11 mouse cellular contexts compared by ENCODE assay signal in the genomic region with DNA sequence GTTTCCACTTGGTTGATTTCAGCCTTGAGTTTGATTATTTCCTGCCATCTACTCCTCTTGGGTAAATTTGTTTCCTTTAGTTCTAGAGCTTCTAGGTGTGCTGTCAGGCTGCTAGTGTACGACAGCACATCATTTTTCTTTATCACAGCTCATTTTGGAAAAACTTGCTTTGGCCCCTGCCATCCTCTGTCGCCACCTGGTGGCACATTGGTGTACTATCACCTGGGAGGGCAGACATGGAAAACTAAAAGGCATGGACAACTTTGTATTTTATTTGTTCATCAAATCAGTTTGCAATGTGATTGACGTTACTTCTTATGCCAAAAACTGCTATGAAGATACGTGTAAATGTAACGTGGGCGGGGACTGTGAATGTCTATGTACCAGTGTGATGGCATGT. TPM values are rescaled to one million over a fixed set of nuclear protein-coding genes. Genes with fewer than 3 reads are reported as not detected.
A peak's percentile ranks its signal among the peaks of the same experiment; 100 is the strongest.
DNase-seq lines count a peak whose midpoint lies in the region; ATAC-seq and TF ChIP-seq lines count a peak whose summit lies in the region.
"Had no signal": no experiment of that assay in that cellular context is flagged by ENCODE, and none has a peak within 500 bp of the region (broad histone marks: within the 10 kb centered on the region; RNA-seq: fewer than 3 reads in every experiment).

No protein-coding gene starts in this region.

- H3K4me2 ChIP-seq in kidney, embryonic 14.5 days (replicated peaks; ENCODE audit: low read depth, low read length) = no peak overlapping the region
- H3K4me2 ChIP-seq: limb, embryonic 15.5 days; stomach, embryonic 15.5 days had no signal

- no peak overlapping the region for H3K9ac ChIP-seq in kidney, embryonic 14.5 days (ENCODE audit: low read depth, low read length)
- H3K9ac ChIP-seq: limb, embryonic 15.5 days; stomach, embryonic 15.5 days had no signal

- H3K36me3 ChIP-seq in kidney, adult 2 months (ENCODE audit: control insufficient read depth, insufficient read depth, low read length) = no peaks in the 10 kb centered on the region
- no peaks in the 10 kb centered on the region for H3K36me3 ChIP-seq in kidney, embryonic 14.5 days (ENCODE audit: control insufficient read depth, insufficient read depth, low read length)
- H3K36me3 ChIP-seq: limb, embryonic 15.5 days; stomach, embryonic 15.5 days had no signal

- no peaks in the 10 kb centered on the region for H3K9me3 ChIP-seq in kidney, embryonic 14.5 days (ENCODE audit: control insufficient read depth, low read length)
- H3K9me3 ChIP-seq: stomach, embryonic 15.5 days had no signal

- no peaks in the 10 kb centered on the region for H3K4me1 ChIP-seq in kidney, adult 2 months (ENCODE audit: control insufficient read depth, insufficient read depth, low read length)
- H3K4me1 ChIP-seq in kidney, embryonic 14.5 days (ENCODE audit: control insufficient read depth, insufficient read depth, low read length) = no peaks in the 10 kb centered on the region
- H3K4me1 ChIP-seq: limb, embryonic 15.5 days; stomach, embryonic 15.5 days had no signal

- TF ChIP-seq POLR2A in kidney, adult 2 months (IDR thresholded peaks at IDR 0.05; ENCODE audit: low read depth, low read length) = no peak

- no peak overlapping the region for H3K27ac ChIP-seq in kidney, adult 2 months (ENCODE audit: insufficient read depth, low read depth, low read length)
- H3K27ac ChIP-seq in kidney, embryonic 14.5 days (ENCODE audit: low read depth, low read length) = no peak overlapping the region
- H3K27ac ChIP-seq: limb, embryonic 15.5 days; stomach, embryonic 15.5 days had no signal

- no peak overlapping the region for H3K4me3 ChIP-seq in kidney, adult 2 months (ENCODE audit: insufficient read depth, low read depth, low read length)
- H3K4me3 ChIP-seq in kidney, embryonic 14.5 days (ENCODE audit: low read length) = no peak overlapping the region
- H3K4me3 ChIP-seq: erythroblast, embryonic 14.5 days; limb, embryonic 15.5 days; stomach, embryonic 15.5 days had no signal

- WGBS in kidney, adult 2 months = 21% methylated on average over 6 of the region's 6 CpGs
- 18% methylated on average over 6 of the region's 6 CpGs for WGBS in kidney, embryonic 14.5 days

- DNase-seq in kidney, adult 2 months = peak; percentile 26
- peak; percentile 76 for DNase-seq in CD4-positive, CD25-positive, alpha-beta regulatory T cell, adult 2 months (ENCODE audit: low read depth, low spot score)
- DNase-seq in T-cell, adult 2 months (ENCODE audit: low spot score) = peak; percentile 39
- peak; percentile 68 for DNase-seq in embryo, embryonic 10 days (ENCODE audit: low spot score)
- DNase-seq in layer of hippocampus, postnatal 14 days (ENCODE audit: low spot score in 2 of 2) = peak; percentile 24 to 30
- peak; percentile 68 for DNase-seq in retina, embryonic 14.5 days (ENCODE audit: low spot score)

- peak; percentile 87 for TF ChIP-seq CTCF in kidney, adult 2 months (conservative IDR thresholded peaks at IDR 0.05; ENCODE audit: insufficient read depth, insufficient read length, low read depth, low read length)

- no peaks in the 10 kb centered on the region for H3K27me3 ChIP-seq in kidney, adult 2 months (replicated peaks; ENCODE audit: control insufficient read depth, insufficient read depth, low read length)
- no peaks in the 10 kb centered on the region for H3K27me3 ChIP-seq in kidney, embryonic 14.5 days (ENCODE audit: control insufficient read depth, insufficient read depth, low read length)
- H3K27me3 ChIP-seq: limb, embryonic 15.5 days; stomach, embryonic 15.5 days had no signal

- ATAC-seq in kidney, embryonic 14.5 days (ENCODE audit: low FRiP score, low TSS enrichment) = no peak
- no peak for ATAC-seq in megakaryocyte-erythroid progenitor cell, adult 5-6 weeks (replicated peaks; ENCODE audit: low FRiP score, low TSS enrichment, poor library complexity, severe bottlenecking)

RNA-seq across cellular contexts. Expression of a gene that starts 59.3 kb away (rescaled TPM):
- 56.2 and 76.8 TPM in 2 replicates for polyA plus RNA-seq in kidney, adult 2 months (2012; rRNA removed)
- polyA plus RNA-seq in kidney, embryonic 14.5 days (2014; fragmentation: Nextera tagmentation; extraction: Ambion mirVana) = 4.2 and 7.6 TPM in 2 replicates
- 1 to 10 TPM; 3.6 to 6.0 TPM for total RNA-seq in layer of hippocampus, postnatal 14 days (2021)
- not detected in 2 replicates for total RNA-seq in megakaryocyte-erythroid progenitor cell, adult 5-6 weeks (2014; fragmentation: Nextera tagmentation)
- total RNA-seq in megakaryocyte-erythroid progenitor cell, adult 5-6 weeks (2017) = 0.88 and 1.1 TPM in 2 replicates
- polyA plus RNA-seq: erythroblast, embryonic 14.5 days had no signal

Comparison
In these comparisons a context has a peak if more than half of its experiments do, and no peak if none do; other contexts are left out.
1. DNase-seq: peak in every context shown above with its lines; median percentile 76 in CD4-positive, CD25-positive, alpha-beta regulatory T cell, adult 2 months; 68 in embryo, embryonic 10 days; 68 in retina, embryonic 14.5 days; 39 in T-cell, adult 2 months; 27 in layer of hippocampus, postnatal 14 days; 26 in kidney, adult 2 months.